Comparison of ENCODE assay signal across 8 mouse cellular contexts in the genomic region with DNA sequence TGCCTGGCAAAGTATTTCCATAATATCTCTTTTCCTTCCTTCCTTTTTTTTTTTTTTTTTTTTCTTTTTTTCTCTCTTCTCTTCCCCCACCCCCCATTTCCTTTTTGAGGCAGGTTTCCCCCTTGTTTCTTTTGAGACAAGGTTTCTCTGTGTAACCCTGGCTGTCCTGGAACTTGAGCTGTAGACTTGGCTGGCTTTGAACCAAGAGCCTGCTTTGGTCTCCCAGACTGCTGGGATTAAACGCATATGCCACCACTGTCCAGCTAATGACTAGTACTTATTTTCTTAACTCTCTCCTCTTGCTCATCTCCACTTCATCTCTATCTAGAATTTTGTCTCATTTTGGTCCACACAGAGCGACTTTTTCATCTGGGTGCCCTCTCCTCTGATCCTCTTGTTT. TPM values are rescaled to one million over a fixed set of nuclear protein-coding genes. Genes with fewer than 3 reads are reported as not detected.
DNase-seq lines count a peak whose midpoint lies in the region; ATAC-seq and TF ChIP-seq lines count a peak whose summit lies in the region.

No protein-coding gene starts in this region.

- no peak for ATAC-seq in hindbrain, postnatal 0 days
- no peak for ATAC-seq in midbrain, postnatal 0 days (ENCODE audit: low FRiP score)

- 57% methylated on average over 2 of the region's 2 CpGs for WGBS in hindbrain, postnatal 0 days
- whole genome bisulfite sequencing in midbrain, postnatal 0 days = 69% methylated on average over 2 of the region's 2 CpGs

- H3K27ac ChIP-seq in layer of hippocampus, adult 2 months = no peak overlapping the region
- H3K27ac ChIP-seq in cortical plate, adult 2 months (ENCODE audit: insufficient read depth, low read length) = no peak overlapping the region
- H3K27ac ChIP-seq in hindbrain, postnatal 0 days = no peak overlapping the region
- no peak overlapping the region for H3K27ac ChIP-seq in midbrain, postnatal 0 days (ENCODE audit: low read depth, low read length)

- H3K4me1 ChIP-seq in cortical plate, adult 2 months (ENCODE audit: control insufficient read depth, insufficient read depth, low read length) = peaks cover 3% of the 10 kb centered on the region; the same call in 1 of the 2 replicates
- H3K4me1 ChIP-seq in hindbrain, postnatal 0 days (ENCODE audit: insufficient read depth, low read length) = 0 out of 2 replicates have a peak, but pooled peaks cover 11% of the 10 kb centered on the region
- no peaks in the 10 kb centered on the region; the same call in 1 of the 2 replicates for H3K4me1 ChIP-seq in midbrain, postnatal 0 days (ENCODE audit: insufficient read depth, low read length)

- H3K4me2 ChIP-seq in hindbrain, postnatal 0 days (ENCODE audit: low read depth, low read length) = peak overlapping the region; percentile 60
- H3K4me2 ChIP-seq in midbrain, postnatal 0 days (ENCODE audit: low read depth, low read length, poor library complexity, severe bottlenecking) = peak overlapping the region; percentile 63

- H3K9me3 ChIP-seq in hindbrain, postnatal 0 days (ENCODE audit: low read length) = no peaks in the 10 kb centered on the region
- no peaks in the 10 kb centered on the region for H3K9me3 ChIP-seq in midbrain, postnatal 0 days (ENCODE audit: low read length)

- DNase-seq in layer of hippocampus, adult 2 months (ENCODE audit: low spot score in 2 of 2) = no peak
- no peak for DNase-seq in layer of hippocampus, adult 18-20 months (ENCODE audit: low spot score in 2 of 2)
- no peak for DNase-seq in hindbrain, postnatal 0 days (ENCODE audit: low spot score)
- DNase-seq in midbrain, postnatal 0 days (ENCODE audit: low spot score) = no peak
- DNase-seq in adrenal gland, postnatal 36 days = no peak
- no peak for DNase-seq in gastrocnemius, adult 18-20 months (ENCODE audit: low spot score)
- DNase-seq in testis, postnatal 14 days (ENCODE audit: low spot score) = no peak

- peaks cover 29% of the 10 kb centered on the region for H3K36me3 ChIP-seq in hindbrain, postnatal 0 days (ENCODE audit: insufficient read depth, low read length)
- peaks cover 25% of the 10 kb centered on the region for H3K36me3 ChIP-seq in midbrain, postnatal 0 days (ENCODE audit: insufficient read depth, low read length)

- H3K4me3 ChIP-seq in layer of hippocampus, adult 2 months = peak overlapping the region; percentile 89
- H3K4me3 ChIP-seq in cortical plate, adult 2 months (ENCODE audit: insufficient read depth, low read length) = peak overlapping the region; percentile 93; the same call in 1 of the 2 replicates
- peak overlapping the region; percentile 62 for H3K4me3 ChIP-seq in hindbrain, postnatal 0 days (ENCODE audit: low read length)
- H3K4me3 ChIP-seq in midbrain, postnatal 0 days (ENCODE audit: low read depth, low read length) = peak overlapping the region; percentile 71

- TF ChIP-seq CTCF in layer of hippocampus, adult 2 months (conservative IDR thresholded peaks at IDR 0.05) = no peak
- no peak for TF ChIP-seq CTCF in cortical plate, adult 2 months (IDR thresholded peaks at IDR 0.05; ENCODE audit: extremely low read depth, insufficient read depth, low read length)
- TF ChIP-seq CTCF in hindbrain, postnatal 0 days (IDR thresholded peaks at IDR 0.05; ENCODE audit: low read depth) = no peak
- no peak for TF ChIP-seq CTCF in midbrain, postnatal 0 days (IDR thresholded peaks at IDR 0.05)

- TF ChIP-seq POLR2A in cortical plate, adult 2 months (IDR thresholded peaks at IDR 0.05; ENCODE audit: extremely low read depth, insufficient read depth, low read length) = no peak

- peak overlapping the region; percentile 94 for H3K9ac ChIP-seq in hindbrain, postnatal 0 days (replicated peaks; ENCODE audit: low read length)
- H3K9ac ChIP-seq in midbrain, postnatal 0 days (replicated peaks; ENCODE audit: low read length, poor library complexity, severe bottlenecking) = peak overlapping the region; percentile 87; the same call in 1 of the 2 replicates

- H3K27me3 ChIP-seq in hindbrain, postnatal 0 days (ENCODE audit: insufficient read depth, low read length) = no peaks in the 10 kb centered on the region
- no peaks in the 10 kb centered on the region for H3K27me3 ChIP-seq in midbrain, postnatal 0 days (ENCODE audit: insufficient read depth, low read length)

RNA-seq across cellular contexts. Expression of a gene that starts 1.4 kb away (rescaled TPM):
- 10 to 100 TPM; 58.0 to 68.7 TPM for total RNA-seq in layer of hippocampus, adult 2 months (2021)
- total RNA-seq in layer of hippocampus, adult 18-20 months (2021) = 10 to 100 TPM; 51.6 to 53.4 TPM
- 24.6 and 25.2 TPM in 2 replicates for polyA plus RNA-seq in cortical plate, adult 2 months (2012; rRNA removed)
- total RNA-seq in hindbrain, postnatal 0 days (2014; rRNA removed) = 65.1 and 71.4 TPM in 2 replicates
- polyA plus RNA-seq in hindbrain, postnatal 0 days (2015; fragmentation: Nextera tagmentation; extraction: Ambion mirVana) = 75.2 and 78.8 TPM in 2 replicates
- total RNA-seq in midbrain, postnatal 0 days (2014; rRNA removed) = 64.3 and 65.6 TPM in 2 replicates
- polyA plus RNA-seq in midbrain, postnatal 0 days (2015; fragmentation: Nextera tagmentation; extraction: Ambion mirVana) = 73.6 and 77.9 TPM in 2 replicates
- 10 to 100 TPM; 88.0 to 88.6 TPM for total RNA-seq in adrenal gland, postnatal 36 days (2021)
- 10 to 100 TPM; 21.6 to 24.2 TPM for total RNA-seq in gastrocnemius, adult 18-20 months (2021)

RNA-seq across cellular contexts. Expression of a gene that starts 10.6 kb away (rescaled TPM):
- 10 to 100 TPM; 20.7 to 20.8 TPM for total RNA-seq in layer of hippocampus, adult 2 months (2021)
- 10 to 100 TPM; 21.9 to 22.5 TPM for total RNA-seq in layer of hippocampus, adult 18-20 months (2021)
- polyA plus RNA-seq in cortical plate, adult 2 months (2012; rRNA removed) = 20.0 and 22.8 TPM in 2 replicates
- total RNA-seq in hindbrain, postnatal 0 days (2014; rRNA removed) = 20.8 and 23.4 TPM in 2 replicates
- 16.0 and 16.2 TPM in 2 replicates for polyA plus RNA-seq in hindbrain, postnatal 0 days (2015; fragmentation: Nextera tagmentation; extraction: Ambion mirVana)
- 18.1 and 19.0 TPM in 2 replicates for total RNA-seq in midbrain, postnatal 0 days (2014; rRNA removed)
- polyA plus RNA-seq in midbrain, postnatal 0 days (2015; fragmentation: Nextera tagmentation; extraction: Ambion mirVana) = 15.1 and 18.4 TPM in 2 replicates
- total RNA-seq in adrenal gland, postnatal 36 days (2021) = 10 to 100 TPM; 20.7 to 24.4 TPM
- total RNA-seq in gastrocnemius, adult 18-20 months (2021) = 1 to 10 TPM; 7.6 to 8.2 TPM

RNA-seq across cellular contexts. Expression of a gene that starts 13.7 kb away (rescaled TPM):
- total RNA-seq in layer of hippocampus, adult 2 months (2021) = 10 to 100 TPM; 11.5 to 11.7 TPM
- 10 to 100 TPM in 1 of 2 experiments, 1 to 10 TPM in 1; 9.8 to 10.4 TPM for total RNA-seq in layer of hippocampus, adult 18-20 months (2021)
- polyA plus RNA-seq in cortical plate, adult 2 months (2012; rRNA removed) = 12.8 and 13.2 TPM in 2 replicates
- total RNA-seq in hindbrain, postnatal 0 days (2014; rRNA removed) = 8.3 and 8.6 TPM in 2 replicates
- polyA plus RNA-seq in hindbrain, postnatal 0 days (2015; fragmentation: Nextera tagmentation; extraction: Ambion mirVana) = 11.0 and 11.8 TPM in 2 replicates
- 6.3 and 9.3 TPM in 2 replicates for total RNA-seq in midbrain, postnatal 0 days (2014; rRNA removed)
- polyA plus RNA-seq in midbrain, postnatal 0 days (2015; fragmentation: Nextera tagmentation; extraction: Ambion mirVana) = 8.7 and 9.0 TPM in 2 replicates
- total RNA-seq in adrenal gland, postnatal 36 days (2021) = 10 to 100 TPM; 46.9 to 59.1 TPM
- 1 to 10 TPM; 3.1 to 4.5 TPM for total RNA-seq in gastrocnemius, adult 18-20 months (2021)

RNA-seq across cellular contexts. Expression of a gene that starts 13.9 kb away (rescaled TPM):
- total RNA-seq in layer of hippocampus, adult 2 months (2021) = 1 to 10 TPM; 4.4 to 5.7 TPM
- 1 to 10 TPM; 4.7 to 6.6 TPM for total RNA-seq in layer of hippocampus, adult 18-20 months (2021)
- polyA plus RNA-seq in cortical plate, adult 2 months (2012; rRNA removed) = 8.0 and 9.2 TPM in 2 replicates
- total RNA-seq in hindbrain, postnatal 0 days (2014; rRNA removed) = 5.7 and 6.0 TPM in 2 replicates
- polyA plus RNA-seq in hindbrain, postnatal 0 days (2015; fragmentation: Nextera tagmentation; extraction: Ambion mirVana) = 3.5 and 4.0 TPM in 2 replicates
- 3.0 and 6.3 TPM in 2 replicates for total RNA-seq in midbrain, postnatal 0 days (2014; rRNA removed)
- polyA plus RNA-seq in midbrain, postnatal 0 days (2015; fragmentation: Nextera tagmentation; extraction: Ambion mirVana) = 2.7 and 3.5 TPM in 2 replicates
- total RNA-seq in adrenal gland, postnatal 36 days (2021) = 10 to 100 TPM; 38.7 to 61.5 TPM
- total RNA-seq in gastrocnemius, adult 18-20 months (2021) = 1 to 10 TPM; 7.8 TPM

RNA-seq across cellular contexts. Expression of a gene that starts 22.9 kb away (rescaled TPM):
- 100 to 1,000 TPM; 167 to 191 TPM for total RNA-seq in layer of hippocampus, adult 2 months (2021)
- total RNA-seq in layer of hippocampus, adult 18-20 months (2021) = 100 to 1,000 TPM; 166 to 169 TPM
- polyA plus RNA-seq in cortical plate, adult 2 months (2012; rRNA removed) = 222 and 224 TPM in 2 replicates
- 88.7 and 97.5 TPM in 2 replicates for total RNA-seq in hindbrain, postnatal 0 days (2014; rRNA removed)
- 80.9 and 92.3 TPM in 2 replicates for polyA plus RNA-seq in hindbrain, postnatal 0 days (2015; fragmentation: Nextera tagmentation; extraction: Ambion mirVana)
- 111 TPM in 2 replicates for total RNA-seq in midbrain, postnatal 0 days (2014; rRNA removed)
- 95.5 and 99.7 TPM in 2 replicates for polyA plus RNA-seq in midbrain, postnatal 0 days (2015; fragmentation: Nextera tagmentation; extraction: Ambion mirVana)
- total RNA-seq in adrenal gland, postnatal 36 days (2021) = 10 to 100 TPM; 56.3 to 66.1 TPM
- total RNA-seq in gastrocnemius, adult 18-20 months (2021) = 10 to 100 TPM; 32.1 to 37.9 TPM
